Mouse (Mus musculus): ENCODE measurements around the gene Myrfl.

The Myrfl gene

DNA sequence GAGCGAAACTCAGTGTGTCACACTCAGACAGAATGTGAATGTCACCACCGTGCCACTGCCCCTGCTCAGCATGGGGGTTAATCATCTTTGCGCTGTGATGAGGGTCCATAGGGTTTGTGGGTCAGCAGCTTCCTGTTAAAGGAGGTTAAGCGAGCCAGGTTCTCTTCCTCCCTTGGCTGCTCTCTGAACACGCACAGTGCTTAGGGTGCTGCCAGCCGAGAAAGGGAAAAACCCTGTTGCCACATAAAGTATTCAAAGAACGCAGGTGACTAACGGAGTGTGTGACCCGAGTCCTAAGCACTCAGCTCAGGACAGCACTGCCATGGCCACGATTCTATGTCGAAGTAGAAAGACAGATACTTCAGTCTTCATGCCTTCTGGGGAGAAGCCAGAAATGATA is 69.4 kb downstream of the Myrfl start:
- DNase-seq (ENCODE audit: low read depth, low spot score) = no peak

DNA sequence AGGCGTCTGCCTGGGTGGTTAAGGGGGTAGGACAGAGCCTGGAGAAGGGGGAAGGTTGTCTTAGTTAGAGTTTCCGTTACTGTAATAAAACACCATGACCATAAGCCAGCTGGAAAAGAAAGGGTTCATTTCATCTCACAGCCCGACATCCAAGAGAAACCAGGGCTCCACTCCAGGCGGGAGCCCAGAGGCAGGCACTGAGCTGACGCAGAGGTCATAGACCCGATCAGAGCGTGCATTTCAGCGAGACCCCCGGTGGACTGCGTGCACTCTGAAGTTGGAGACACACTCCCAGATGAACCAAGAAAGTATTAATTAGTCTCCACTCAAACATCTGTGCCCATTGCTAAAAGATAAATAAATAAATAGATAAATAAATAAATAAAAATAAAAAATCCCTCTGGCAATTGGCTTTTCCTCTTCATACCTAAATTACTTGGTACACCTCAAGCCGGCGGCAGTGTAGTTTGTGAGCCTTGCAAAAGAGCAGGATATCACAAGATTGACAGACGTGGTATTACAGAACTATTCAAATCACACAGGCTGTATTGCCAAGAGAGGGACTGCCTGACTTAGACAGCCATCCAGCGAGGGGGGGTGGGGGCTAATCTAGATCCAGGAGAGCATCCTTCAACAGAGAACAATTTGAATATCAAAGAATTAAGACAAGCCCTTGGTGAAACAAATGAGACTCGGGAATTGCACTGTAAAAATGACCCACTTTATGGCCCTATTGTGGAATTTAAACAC is 81.2 kb downstream of the Myrfl start:
- DNase-seq (ENCODE audit: low read depth, low spot score) = no peak

DNA sequence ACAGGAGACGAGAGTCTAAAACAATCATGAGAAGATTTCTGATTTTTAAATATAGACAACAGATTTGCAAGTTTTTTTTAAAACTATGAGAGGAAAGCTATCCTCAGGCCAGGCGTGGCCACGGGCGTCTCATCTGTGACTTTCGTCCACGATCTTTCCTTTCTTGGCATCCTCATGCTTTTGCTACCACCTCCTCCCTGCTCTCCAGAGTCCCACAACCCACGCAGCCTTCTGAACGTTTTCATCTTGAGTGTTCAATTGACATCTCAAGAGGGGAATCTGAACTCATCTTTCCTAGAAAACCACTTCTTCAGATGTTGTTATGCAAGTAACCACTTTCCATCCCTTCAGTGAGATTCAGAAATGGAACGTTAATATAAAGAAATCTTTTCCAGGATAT is 83.6 kb downstream of the Myrfl start:
- DNase-seq (ENCODE audit: low read depth, low spot score) = no peak

DNA sequence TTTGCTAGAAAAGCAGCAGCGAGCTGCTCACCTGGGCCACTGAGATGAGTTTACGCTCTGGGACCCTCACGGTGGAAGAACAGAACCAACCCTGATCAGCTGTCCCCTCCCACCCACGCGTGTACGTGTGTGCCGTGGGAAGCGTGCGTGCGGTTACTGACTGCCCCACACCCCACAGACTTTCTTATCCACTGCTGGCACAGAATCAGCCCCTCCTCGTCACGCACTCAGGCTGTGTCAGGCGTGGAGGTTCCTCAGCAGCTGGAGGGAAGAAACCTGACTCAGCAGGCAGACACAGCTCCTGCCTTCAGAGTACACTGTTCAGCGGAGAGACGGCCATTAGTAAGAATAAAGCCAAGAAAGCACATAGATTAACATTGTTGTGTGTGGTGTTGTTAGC is 86.0 kb downstream of the Myrfl start:
- DNase-seq (ENCODE audit: low read depth, low spot score) = no peak

DNA sequence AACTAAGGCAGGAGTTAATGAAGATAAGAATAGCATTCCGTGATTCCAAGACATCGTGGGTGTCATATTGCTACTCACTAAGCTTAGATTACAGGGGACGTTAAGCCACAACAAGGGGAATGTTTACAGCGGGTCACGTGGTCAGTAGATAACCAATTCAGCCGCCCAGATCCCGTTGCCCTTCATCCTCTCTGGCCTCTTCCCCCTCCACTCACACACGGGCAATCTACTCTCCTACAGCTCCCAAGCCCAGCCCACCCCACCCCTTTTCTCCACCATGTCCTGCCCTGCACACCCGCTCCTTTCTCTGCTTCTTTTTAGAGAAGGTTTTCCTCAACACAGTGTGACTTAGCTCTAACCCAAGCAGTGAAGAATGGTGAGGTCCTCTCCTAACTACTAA is 87.3 kb downstream of the Myrfl start:
- DNase-seq (ENCODE audit: low read depth, low spot score) = no peak

DNA sequence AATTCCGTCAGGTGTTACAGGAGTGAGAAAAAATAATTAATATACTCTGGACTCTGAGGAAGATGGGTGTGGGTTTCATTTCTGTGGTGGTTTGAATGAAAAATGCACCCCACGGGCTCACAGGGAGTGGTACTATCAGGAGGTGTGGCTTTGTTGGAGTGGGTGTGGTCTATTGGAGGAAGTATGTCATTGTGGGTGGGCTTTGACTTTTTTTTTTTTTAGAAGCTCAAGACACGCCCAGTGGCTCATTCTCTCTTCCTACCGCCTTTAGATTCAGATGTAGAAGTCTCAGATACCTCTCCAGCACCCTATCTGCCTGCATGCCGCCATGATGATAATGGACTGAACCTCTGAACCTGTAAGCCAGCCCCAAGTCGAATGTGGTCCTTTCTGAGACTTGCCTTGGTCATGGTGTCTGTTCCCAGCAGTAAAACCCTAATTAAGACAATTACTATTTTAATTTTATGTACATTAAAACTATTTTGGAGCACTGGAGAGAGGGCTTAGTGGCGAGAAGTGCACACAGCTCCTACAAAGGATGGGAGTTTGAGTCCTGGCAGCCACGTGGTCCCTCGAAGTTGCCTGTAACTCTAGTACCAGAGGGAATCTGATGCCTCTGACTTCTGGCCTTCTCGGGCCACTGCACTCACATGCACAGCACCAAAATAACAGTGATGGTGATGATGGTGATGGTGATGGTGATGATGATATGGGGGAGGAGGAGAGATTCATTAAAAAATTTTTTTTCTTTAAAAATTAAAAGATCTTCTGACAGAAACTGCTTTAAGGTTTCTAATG is 88.0 kb downstream of the Myrfl start:
- no peak for DNase-seq (ENCODE audit: low read depth, low spot score)

DNA sequence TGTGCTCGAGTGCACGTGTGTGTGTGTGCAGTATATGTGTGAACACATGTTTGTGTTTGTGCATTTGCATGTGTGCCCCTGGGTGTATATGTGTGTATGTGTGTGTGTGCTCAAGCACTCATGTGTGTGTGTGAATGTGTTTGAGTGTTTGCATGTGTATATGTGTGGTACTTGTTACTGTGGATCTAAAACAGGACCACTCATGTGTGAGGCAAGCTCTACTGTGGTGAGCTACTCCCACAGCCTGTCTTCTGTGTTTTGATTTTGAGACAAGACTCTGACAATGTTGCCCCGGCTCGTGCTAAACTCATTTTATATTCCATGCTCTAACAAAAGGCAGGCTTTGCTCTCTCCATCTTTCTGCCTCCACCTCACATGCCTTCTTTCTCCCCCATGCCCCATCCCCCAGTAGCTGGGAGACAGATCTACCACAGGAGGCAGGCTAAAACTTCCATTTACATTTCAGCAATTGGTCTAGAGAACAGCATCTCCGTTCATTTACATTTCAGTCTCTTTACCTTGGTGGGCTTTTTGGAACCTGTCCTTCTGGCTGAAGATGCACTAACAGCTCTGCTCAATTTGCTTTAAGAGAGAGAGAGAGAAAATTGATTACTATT is 94.4 kb downstream of the Myrfl start:
- DNase-seq (ENCODE audit: low read depth, low spot score) = no peak

DNA sequence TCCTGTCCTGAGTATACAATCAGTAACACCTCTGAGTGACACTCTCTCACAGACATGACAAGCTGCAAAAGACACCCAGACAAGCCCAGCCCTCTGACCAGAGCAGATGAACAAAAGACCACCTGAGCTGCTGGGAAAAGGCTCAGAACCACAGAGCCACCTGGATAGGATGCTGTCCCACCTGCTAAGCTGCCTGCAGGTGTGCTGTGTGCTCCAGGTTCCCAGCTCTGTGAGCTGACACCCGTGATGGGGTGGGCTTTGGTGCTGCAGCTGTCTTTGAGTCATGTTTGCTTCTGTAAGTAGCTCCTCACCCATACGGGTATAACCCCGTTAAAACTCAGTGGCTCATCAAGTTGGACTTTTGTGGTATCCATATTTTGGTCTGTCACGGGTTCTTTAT is 95.4 kb downstream of the Myrfl start:
- DNase-seq (ENCODE audit: low read depth, low spot score) = no peak

DNA sequence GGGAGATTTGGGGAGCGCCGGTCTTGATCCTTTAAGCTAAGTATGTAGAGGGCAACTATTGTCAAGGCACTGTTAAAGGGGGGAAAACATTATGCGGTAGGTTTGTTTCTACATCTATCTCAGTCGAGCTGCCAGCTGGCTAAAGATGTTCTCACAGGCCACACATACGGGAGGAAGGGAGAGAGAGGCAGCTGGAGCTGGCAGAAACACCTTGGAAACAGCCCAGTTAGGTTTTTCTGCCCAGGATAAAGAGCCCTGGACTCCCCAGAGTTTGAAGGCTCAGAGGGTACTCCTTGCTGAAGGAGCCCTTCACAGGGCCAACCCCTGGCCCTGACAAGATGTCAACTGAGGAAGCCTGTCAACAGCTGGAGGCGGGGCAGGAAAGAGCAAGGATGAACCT is 100.7 kb downstream of the Myrfl start:
- no peak for DNase-seq (ENCODE audit: low read depth, low spot score)

DNA sequence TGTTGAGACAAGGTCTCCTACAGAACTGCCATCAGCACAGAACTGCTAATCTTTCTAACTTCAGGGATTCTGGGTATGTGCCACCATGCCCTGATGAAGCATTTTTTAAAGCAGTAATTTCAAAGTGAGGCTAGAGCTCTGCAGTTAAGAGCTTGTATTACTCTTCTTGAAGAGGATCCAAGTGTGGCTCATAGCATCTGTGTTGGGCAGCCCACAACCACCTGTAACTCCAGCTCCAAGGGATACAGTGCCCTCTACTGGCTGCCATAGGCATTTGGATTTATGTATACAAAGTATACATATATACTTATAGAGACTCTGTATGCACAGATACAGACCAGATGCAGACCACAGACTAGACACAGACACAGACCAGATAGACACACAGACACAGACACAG is 107.6 kb downstream of the Myrfl start:
- DNase-seq (ENCODE audit: low read depth, low spot score) = no peak

DNA sequence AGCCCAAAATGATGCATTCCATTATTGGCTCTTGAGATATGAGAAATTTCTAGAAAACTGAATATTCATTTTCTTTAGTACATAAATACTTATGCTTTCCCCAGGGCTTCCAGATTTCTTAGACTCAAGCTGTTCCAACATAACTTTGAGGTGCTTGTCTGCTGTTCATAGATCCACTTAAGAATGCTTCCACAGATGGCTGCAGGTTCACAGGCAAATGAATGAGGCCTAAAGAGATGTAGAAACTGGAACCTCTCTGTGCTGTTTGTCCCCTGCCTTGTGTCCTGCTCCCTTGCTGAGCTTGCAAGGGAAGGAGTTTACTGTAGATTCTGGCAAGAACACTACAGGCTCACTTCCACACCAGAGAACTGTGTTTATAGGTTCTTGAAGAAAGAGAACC is 108.3 kb downstream of the Myrfl start:
- no peak for DNase-seq (ENCODE audit: low read depth, low spot score)

DNA sequence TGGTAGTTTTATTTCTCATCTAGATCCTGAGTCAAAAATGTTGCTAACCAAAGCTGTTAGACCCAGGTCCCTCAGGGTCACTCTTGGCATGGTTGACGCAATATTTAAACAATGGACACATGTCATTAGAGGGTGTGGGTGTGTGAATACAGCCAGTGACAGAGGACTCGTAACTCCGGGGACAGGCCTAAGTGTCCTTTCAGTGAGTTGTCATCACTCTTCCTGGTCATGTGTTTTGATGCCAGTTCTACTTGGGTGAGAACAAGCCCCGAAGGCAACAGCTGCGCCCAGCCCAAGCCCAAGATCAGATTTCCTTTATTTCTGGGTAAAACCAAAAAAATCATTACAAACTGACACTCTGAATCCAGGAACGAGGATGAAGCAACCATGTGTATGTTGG is 112.6 kb downstream of the Myrfl start:
- no peak for DNase-seq (ENCODE audit: low read depth, low spot score)

DNA sequence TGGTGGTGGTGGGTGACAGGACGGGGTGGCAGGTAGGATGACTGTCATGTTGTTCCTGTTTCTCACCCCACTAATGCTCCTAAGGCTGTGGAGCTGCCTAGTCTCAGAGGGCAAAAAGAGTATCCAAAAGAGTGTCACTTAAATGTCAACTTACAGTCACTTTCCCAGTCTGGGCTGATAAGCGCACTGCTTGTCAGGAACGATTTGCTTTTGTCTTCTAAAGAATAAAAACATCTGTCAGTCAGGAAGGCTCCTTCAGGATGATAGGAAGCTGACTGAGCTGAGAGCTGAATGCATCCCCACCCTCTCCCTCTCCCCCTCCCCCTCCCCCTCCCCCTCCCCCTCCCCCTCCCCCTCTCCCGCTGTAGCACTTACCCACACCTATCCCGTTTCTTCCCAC is 113.7 kb downstream of the Myrfl start:
- no peak for DNase-seq (ENCODE audit: low read depth, low spot score)

DNA sequence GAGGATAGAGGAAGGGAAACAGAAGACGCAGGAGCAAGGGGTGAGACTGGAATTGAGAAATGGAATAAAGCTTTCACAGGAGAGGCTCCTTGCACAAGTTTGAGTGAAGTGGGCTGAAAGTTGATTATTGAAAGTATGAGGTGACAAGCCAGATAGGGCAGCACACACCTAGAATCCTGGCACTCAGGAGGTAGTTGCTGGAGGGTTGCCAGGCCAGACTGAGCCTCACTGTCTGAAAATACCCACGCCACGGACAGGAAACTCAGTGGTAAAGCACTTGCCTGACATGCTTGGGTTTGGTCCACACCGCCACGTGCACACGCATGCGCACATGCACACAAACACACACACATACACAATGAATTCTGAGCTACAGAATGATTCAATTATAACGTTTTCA is 118.8 kb downstream of the Myrfl start:
- DNase-seq (ENCODE audit: low read depth, low spot score) = no peak

DNA sequence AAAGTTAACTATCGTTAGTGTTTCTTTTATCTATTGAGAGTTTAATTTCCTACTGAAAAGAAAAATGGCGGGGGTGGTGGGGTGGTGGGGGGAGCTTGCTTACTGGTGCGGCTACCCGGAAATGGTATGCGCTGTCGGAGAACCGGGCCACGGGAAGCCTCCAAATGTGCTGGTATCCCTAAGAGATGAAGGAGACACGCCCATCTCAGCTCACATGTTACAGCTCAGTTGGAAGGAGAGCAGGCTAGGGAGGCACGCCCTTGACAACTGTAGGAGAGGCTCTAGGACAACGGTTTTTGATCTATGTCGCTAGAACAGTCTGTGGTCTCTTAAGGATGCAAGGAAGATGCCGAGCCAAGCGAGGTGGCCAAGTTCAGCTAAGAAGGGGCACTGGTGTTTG is 119.9 kb downstream of the Myrfl start:
- DNase-seq (ENCODE audit: low read depth, low spot score) = no peak

DNA sequence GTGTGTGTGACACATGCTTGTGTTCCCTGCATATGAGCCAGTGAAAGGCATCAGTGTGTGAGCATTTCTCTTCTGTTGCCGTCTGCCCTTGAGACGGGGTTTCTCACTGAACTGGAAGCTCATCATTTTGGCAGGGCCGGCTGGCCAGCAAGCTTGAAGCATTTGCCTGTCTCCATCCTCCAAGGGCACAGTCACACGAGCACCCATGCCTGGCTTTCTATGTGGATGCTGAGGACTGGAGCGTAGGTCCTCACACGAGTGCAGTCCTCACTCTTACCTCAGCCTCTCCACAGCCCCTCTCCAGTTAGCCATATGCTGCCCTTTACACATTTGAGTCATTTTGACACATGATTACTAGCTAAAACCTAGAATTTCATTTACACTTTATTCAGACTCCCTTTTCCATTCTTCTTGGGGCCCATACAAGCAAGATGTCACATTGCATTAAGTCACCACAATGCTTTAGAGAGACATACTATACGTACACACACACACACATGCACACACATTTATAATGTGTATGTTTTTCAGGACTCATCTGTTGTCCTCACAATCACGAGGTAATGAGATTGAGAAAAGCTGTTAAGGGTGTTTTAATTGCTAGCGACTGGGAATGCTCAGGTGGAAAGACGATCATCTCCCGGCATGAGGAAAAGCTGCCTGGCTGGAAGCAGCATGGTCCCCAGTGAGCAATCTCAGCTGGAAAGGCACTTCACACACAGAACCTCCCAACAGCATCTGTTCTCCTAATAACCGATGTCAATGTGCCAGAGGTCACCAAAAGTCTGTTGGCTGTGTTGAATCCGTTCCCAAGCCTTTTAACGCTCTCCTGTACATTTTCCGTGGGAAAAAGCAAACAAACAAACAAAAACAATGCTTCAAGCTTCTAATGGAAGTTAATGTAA is 122.6 kb downstream of the Myrfl start:
- no peak for DNase-seq (ENCODE audit: low read depth, low spot score)

DNA sequence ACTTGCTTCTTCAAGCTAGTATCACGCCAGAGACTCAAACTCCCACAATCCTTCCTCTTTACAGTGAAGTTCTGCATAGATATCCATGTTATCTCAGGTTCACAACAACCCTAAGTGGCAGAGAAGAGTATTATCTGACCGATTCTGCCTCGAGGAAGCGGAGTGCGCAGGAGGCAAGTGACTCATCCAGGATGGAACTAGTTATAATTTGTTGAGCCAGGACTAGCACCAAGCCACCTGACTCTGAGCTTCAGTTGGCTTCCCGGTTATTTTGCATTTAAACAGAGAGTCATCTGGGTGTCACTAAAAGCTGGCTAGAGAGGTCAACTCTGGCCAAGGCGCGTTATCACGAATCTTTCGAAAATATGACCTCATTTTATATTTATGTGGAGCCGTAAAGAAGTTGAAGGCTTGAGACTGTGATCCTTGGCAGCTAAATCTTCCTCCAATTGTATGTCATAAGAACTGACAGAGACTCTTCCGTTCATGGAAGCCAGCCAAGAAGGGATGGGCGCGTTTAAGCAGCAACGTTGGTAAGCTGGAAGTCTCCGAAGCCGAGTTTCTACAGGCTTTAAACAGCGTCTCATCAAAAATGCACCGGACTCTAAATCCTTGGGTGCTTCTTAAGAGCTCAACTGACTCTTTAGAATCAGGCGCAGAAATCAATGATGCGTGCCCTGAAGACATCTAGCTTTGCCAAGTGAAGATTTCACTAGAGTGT is 125.3 kb downstream of the Myrfl start:
- DNase-seq (ENCODE audit: low read depth, low spot score) = no peak

DNA sequence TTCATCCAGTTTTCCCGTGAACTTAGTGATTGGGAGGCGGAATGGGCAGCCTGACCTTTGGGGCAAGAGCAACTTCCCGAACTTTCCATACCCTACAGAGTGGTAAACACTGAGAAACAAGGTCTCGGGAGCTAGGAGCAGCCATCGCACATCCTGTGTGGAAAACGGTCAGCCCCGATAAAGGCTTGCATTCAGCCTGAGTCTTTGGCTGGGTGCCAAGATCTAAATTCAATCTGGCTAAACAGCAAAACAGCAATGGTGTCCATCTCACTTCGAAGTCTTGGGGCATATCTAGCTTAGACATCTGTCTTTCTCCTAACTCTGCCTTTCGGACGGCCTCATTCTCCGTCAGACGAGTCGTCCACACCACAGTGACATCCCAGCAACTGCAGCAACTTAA is 128.1 kb downstream of the Myrfl start:
- DNase-seq (ENCODE audit: low read depth, low spot score) = no peak

DNA sequence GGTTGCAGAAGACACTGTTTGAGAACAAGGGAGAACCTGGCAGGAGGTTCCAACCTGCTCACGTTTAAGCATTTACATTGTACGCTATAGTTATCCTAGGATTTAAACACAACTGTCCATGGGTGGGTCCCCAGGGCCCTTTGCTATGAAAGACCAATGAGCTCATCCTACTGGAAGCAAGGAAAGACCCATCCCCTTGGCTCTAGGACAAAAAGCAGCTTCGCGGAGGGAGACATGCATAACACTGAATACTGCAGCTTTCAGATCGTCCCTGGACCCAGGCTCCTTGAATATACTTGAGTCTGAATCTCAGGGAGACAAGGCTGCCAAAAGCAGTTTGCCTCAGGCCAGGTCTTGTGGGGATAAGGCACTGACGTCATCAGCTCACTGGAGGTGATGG is 130.2 kb downstream of the Myrfl start:
- no peak for DNase-seq (ENCODE audit: low read depth, low spot score)

DNA sequence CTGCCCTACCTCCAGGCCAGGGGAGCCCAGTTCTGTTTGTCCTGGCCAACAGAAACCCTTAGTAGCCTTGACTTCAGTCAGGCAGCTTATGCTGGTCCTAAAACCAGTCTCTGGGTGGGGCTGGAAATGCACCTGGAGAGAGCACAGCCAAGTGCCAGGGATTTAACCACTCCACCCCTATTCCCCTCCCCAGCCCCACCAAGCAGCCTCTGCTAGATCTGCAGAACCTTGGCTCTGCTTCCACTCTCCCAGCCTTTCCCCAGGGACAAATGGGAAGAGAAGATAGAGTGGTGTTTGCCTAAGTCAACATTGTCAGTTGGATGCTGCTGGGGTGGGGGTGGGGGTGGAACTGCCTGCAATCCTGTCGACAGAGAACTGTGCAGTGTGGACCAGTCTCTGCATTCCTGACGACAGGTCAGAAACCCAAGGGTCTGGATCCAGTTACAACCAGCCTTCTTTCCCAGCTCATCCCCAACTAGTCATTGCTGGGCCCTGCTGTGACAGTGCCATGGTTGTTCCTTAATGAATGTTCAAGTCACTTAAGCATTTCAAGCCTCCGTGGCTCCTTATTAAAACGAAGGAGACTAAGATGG is 135.1 kb downstream of the Myrfl start:
- DNase-seq (ENCODE audit: low read depth, low spot score) = no peak

DNA sequence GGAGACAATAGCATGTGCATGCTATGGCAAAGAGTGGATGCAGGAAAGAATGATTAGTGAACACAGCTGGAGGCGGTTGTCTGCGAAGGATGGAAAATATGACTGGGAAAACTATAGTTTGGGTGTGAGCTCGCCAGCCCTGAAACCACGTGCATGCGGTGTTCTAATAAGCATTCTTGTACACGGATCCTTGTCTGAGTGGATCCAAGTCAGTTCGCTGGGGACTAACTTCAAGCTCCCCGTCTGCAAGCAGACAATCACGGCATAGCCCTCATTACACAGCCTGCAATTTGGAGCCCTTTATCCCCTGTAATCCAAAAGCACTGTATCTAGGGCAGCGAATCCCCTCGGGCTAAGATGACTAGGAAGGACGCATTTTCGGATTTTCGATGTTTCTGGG is 136.2 kb downstream of the Myrfl start:
- DNase-seq (ENCODE audit: low read depth, low spot score) = no peak
